Mouse (Mus musculus) lung, adult 2 months (tissue): ENCODE results near the gene Clic3.

Source experiments
- CTCF ChIP-seq: fragments of 200-500 bp; IDR thresholded peaks from 2 replicates; pipeline ENCODE4 v1.5.1; 2011; ENCODE audit warnings: mild to moderate bottlenecking, low read length, control low read depth; ENCODE audit not compliant: insufficient read depth
- POLR2A ChIP-seq: fragments of 200-500 bp; IDR thresholded peaks from 2 replicates; pipeline ENCODE4 v1.6.1; 2011; ENCODE audit warnings: low read depth, mild to moderate bottlenecking, control low read depth, low read length, borderline replicate concordance; ENCODE audit errors: extremely low read depth

DNA sequence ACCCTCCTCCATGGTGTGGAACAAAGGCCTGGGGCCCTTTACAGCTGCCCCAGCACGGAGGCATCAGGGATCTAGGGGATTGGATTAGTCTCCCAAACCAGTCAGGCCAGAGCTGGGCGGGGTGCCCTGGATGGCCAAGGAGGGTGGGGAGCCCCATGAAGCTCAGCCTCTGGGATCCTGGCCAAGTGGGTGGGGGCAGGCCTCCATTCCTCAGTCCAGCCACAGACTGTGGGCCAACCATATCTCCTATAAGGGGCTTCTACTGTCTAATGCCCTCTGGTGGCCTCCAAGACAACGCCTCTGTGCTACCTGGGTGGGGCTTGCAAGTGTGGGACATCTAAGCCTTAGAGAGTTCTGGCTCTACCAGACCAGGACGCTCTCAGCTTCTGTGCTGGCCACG is 2.3 kb downstream of the Clic3 start:
- TF ChIP-seq POLR2A (no peak; the same call in 1 of the 2 replicates), CTCF (0 out of 2 replicates have a peak, but pooled peaks have one; percentile 6)
